In the genomic region with DNA sequence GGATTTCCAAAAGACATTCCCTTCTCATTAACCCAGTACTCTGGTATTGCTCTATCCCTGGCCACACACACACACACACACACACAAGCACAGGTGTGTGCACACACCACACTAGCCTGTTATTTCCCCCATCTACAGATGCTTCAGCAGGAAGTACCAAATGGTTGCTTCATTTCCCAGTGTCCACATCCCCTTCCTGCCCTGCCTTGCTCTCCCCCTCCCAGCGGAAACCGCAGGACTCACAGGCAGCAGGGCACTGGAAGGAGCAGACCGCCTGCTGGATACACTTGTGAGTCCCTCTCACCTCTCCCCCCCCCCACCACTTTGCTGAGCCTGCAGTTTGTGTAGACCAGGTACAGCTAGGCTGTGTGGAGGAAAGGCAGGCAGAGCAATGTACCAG, we compare ENCODE assay signal across 9 mouse cellular contexts. TPM values are rescaled to one million over a fixed set of nuclear protein-coding genes. Genes with fewer than 3 reads are reported as not detected.
DNase-seq lines count a peak whose midpoint lies in the region; ATAC-seq and TF ChIP-seq lines count a peak whose summit lies in the region.
"Had no signal": no experiment of that assay in that cellular context is flagged by ENCODE, and none has a peak within 500 bp of the region (broad histone marks: within the 10 kb centered on the region; RNA-seq: fewer than 3 reads in every experiment).

No protein-coding gene starts in this region.

- TF ChIP-seq POLR2A in bone marrow, adult 2 months (IDR thresholded peaks at IDR 0.05; ENCODE audit: borderline replicate concordance, control insufficient read depth, low read depth, low read length), result no peak

- peaks cover 11% of the 10 kb centered on the region for H3K4me1 ChIP-seq in bone marrow, adult 2 months (ENCODE audit: control insufficient read depth, insufficient read depth, low read length)
- peaks cover 29% of the 10 kb centered on the region for H3K4me1 ChIP-seq in intestine, embryonic 15.5 days (replicated peaks)
- peaks cover 16% of the 10 kb centered on the region for H3K4me1 ChIP-seq in lung, postnatal 0 days (ENCODE audit: insufficient read depth, low read depth, low read length)
- no peaks in the 10 kb centered on the region for H3K4me1 ChIP-seq in forebrain, embryonic 15.5 days

- peak; percentile 78; the same call in 1 of the 2 replicates for TF ChIP-seq EP300 in lung, postnatal 0 days (IDR thresholded peaks at IDR 0.05)

- peak overlapping the region; percentile 36; the same call in 1 of the 2 replicates for H3K27ac ChIP-seq in bone marrow, adult 2 months (ENCODE audit: control insufficient read depth, insufficient read depth, low read depth, low read length, poor library complexity)
- no peak overlapping the region for H3K27ac ChIP-seq in intestine, embryonic 15.5 days
- H3K27ac ChIP-seq in lung, postnatal 0 days (ENCODE audit: low read length), result no peak overlapping the region
- H3K27ac ChIP-seq in forebrain, embryonic 15.5 days (replicated peaks), result no peak overlapping the region

- peak; percentile 41; the same call in 1 of the 2 replicates for TF ChIP-seq CTCF in bone marrow, adult 2 months (IDR thresholded peaks at IDR 0.05; ENCODE audit: control insufficient read depth, insufficient read depth, low read length)
- peak; percentile 40 for TF ChIP-seq CTCF in lung, postnatal 0 days (IDR thresholded peaks at IDR 0.05)

- H3K4me2 ChIP-seq in intestine, embryonic 15.5 days (replicated peaks), result no peak overlapping the region
- H3K4me2 ChIP-seq in lung, postnatal 0 days (replicated peaks; ENCODE audit: low read depth, low read length), result no peak overlapping the region
- no peak overlapping the region for H3K4me2 ChIP-seq in forebrain, embryonic 15.5 days (replicated peaks)

- H3K9me3 ChIP-seq in intestine, embryonic 15.5 days, result no peaks in the 10 kb centered on the region
- no peaks in the 10 kb centered on the region for H3K9me3 ChIP-seq in lung, postnatal 0 days (ENCODE audit: low read length)
- no peaks in the 10 kb centered on the region for H3K9me3 ChIP-seq in forebrain, embryonic 15.5 days

- peak overlapping the region; percentile 46 for H3K4me3 ChIP-seq in bone marrow, adult 2 months (replicated peaks; ENCODE audit: control insufficient read depth, low read depth, low read length)
- no peak overlapping the region for H3K4me3 ChIP-seq in intestine, embryonic 15.5 days (replicated peaks)
- no peak overlapping the region for H3K4me3 ChIP-seq in lung, postnatal 0 days (ENCODE audit: low read depth, low read length)
- H3K4me3 ChIP-seq in forebrain, embryonic 15.5 days, result no peak overlapping the region
- H3K4me3 ChIP-seq: erythroblast, embryonic 14.5 days had no signal

- no peaks in the 10 kb centered on the region for H3K27me3 ChIP-seq in intestine, embryonic 15.5 days (replicated peaks)
- no peaks in the 10 kb centered on the region for H3K27me3 ChIP-seq in lung, postnatal 0 days (replicated peaks; ENCODE audit: insufficient read depth, low read length)
- H3K27me3 ChIP-seq in forebrain, embryonic 15.5 days, result no peaks in the 10 kb centered on the region

- H3K36me3 ChIP-seq in intestine, embryonic 15.5 days, result no peaks in the 10 kb centered on the region
- H3K36me3 ChIP-seq in lung, postnatal 0 days (ENCODE audit: insufficient read depth, low read length), result no peaks in the 10 kb centered on the region
- no peaks in the 10 kb centered on the region for H3K36me3 ChIP-seq in forebrain, embryonic 15.5 days

- DNase-seq in embryo, embryonic 10 days (ENCODE audit: low spot score), result peak; percentile 39
- DNase-seq in embryo, embryonic 9.5 days (ENCODE audit: extremely low spot score), result no peak
- peak; percentile 77 for DNase-seq in lung, postnatal 0 days (ENCODE audit: low spot score)
- DNase-seq in thymus, postnatal 10 days (ENCODE audit: low spot score in 2 of 2), result peak; percentile 40 to 54
- no peak for DNase-seq in retina, embryonic 14.5 days (ENCODE audit: low spot score)

- WGBS in bone marrow, adult 2 months, result 2% methylated on average over 3 of the region's 3 CpGs
- WGBS in intestine, embryonic 15.5 days, result 43% methylated on average over 3 of the region's 3 CpGs
- 11% methylated on average over 3 of the region's 3 CpGs for WGBS in lung, postnatal 0 days
- 24% methylated on average over 3 of the region's 3 CpGs for WGBS in forebrain, embryonic 15.5 days

- H3K9ac ChIP-seq in intestine, embryonic 15.5 days, result no peak overlapping the region
- H3K9ac ChIP-seq in lung, postnatal 0 days (replicated peaks; ENCODE audit: low read depth), result no peak overlapping the region
- H3K9ac ChIP-seq in forebrain, embryonic 15.5 days (replicated peaks), result no peak overlapping the region

- ATAC-seq in intestine, embryonic 15.5 days, result peak; percentile 41; the same call in 1 of the 2 replicates
- ATAC-seq in lung, postnatal 0 days, result peak; percentile 75
- ATAC-seq in forebrain, embryonic 15.5 days (replicated peaks), result no peak

RNA-seq across cellular contexts. Expression of gene Rcsd1, which starts 18.0 kb away (rescaled TPM):
- polyA plus RNA-seq in bone marrow, adult 2 months (2011; ENCODE audit: insufficient read depth, insufficient read length, low replicate concordance, missing spikeins), result 51.6 and 119 TPM in 2 replicates
- polyA plus RNA-seq in intestine, embryonic 15.5 days (2015; fragmentation: Nextera tagmentation; extraction: Ambion mirVana), result 32.7 and 33.8 TPM in 2 replicates
- polyA plus RNA-seq in lung, postnatal 0 days (2015; fragmentation: Nextera tagmentation; extraction: Ambion mirVana), result 49.6 and 54.4 TPM in 2 replicates
- 7.0 and 8.0 TPM in 2 replicates for polyA plus RNA-seq in forebrain, embryonic 15.5 days (2015; fragmentation: Nextera tagmentation; extraction: Ambion mirVana)

RNA-seq across cellular contexts. Expression of gene Mpzl1, which starts 57.2 kb away (rescaled TPM):
- polyA plus RNA-seq in bone marrow, adult 2 months (2011; ENCODE audit: insufficient read depth, insufficient read length, low replicate concordance, missing spikeins), result 5.8 and 20.7 TPM in 2 replicates
- 129 and 130 TPM in 2 replicates for polyA plus RNA-seq in intestine, embryonic 15.5 days (2015; fragmentation: Nextera tagmentation; extraction: Ambion mirVana)
- 136 and 149 TPM in 2 replicates for polyA plus RNA-seq in lung, postnatal 0 days (2015; fragmentation: Nextera tagmentation; extraction: Ambion mirVana)
- polyA plus RNA-seq in forebrain, embryonic 15.5 days (2015; fragmentation: Nextera tagmentation; extraction: Ambion mirVana), result 144 and 146 TPM in 2 replicates

Comparison
In these comparisons a context has a peak if more than half of its experiments do, and no peak if none do; other contexts are left out.
1. DNase-seq: peak in embryo, embryonic 10 days (single experiment), lung, postnatal 0 days (single experiment) and thymus, postnatal 10 days (2 of 2); none in embryo, embryonic 9.5 days (single experiment) and retina, embryonic 14.5 days (single experiment).